Mouse (Mus musculus): Measurements from ENCODE around the gene Dennd1b. TPM values are rescaled to one million over a fixed set of nuclear protein-coding genes. Genes with fewer than 3 reads are reported as not detected.

Dennd1b gene
- polyA plus RNA-seq, 1 experiment from 2014 or later: 13.1 TPM

DNA sequence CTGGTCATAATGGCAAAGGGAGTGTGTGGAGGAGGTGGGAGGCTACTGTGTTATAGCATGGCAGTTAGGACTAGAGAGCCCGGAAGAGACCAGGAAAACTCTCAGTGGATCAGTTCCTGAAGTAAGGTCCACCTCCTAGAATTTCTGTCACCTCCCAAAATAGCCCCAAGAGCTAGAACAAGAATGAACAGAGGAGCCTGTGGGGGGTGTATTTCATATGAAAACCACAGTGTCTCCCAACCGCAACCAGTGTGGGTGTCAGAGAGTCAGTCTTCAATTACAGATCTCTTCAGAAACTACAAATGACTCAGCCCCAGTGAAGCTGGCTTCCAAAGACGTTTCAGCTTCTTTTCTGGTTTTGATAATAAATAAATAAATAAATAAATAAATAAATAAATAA, 32.4 kb upstream of the Dennd1b start:
- WGBS: 36% methylated on average over 3 of the region's 3 CpGs
- no peak for ATAC-seq (ENCODE audit: low FRiP score, low TSS enrichment)
- H3K4me2 ChIP-seq (replicated peaks; ENCODE audit: low read depth, low read length): no peak overlapping the region

DNA sequence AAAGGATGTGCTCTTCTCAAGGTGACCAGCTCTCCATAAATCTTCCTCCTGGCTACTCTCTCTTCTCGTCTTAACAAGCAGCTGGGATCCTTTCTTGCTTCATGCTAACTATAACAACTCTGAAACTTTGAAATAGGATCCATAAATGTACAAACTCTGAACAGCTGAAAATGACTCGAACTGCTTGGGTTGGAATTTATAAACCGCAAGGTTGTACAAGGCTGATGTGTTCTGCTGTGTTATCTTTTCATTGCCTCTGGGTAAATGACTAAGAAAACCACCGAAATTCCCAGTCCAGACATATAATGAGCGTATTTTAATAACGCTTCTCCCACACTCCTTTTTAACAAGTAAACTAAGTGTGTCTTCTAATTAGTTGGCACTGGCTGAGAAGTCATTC, 27.1 kb upstream of the Dennd1b start:
- ATAC-seq (ENCODE audit: low FRiP score, low TSS enrichment): no peak
- H3K4me1 ChIP-seq (ENCODE audit: control insufficient read depth, insufficient read depth, low read length): no peaks in the 10 kb centered on the region
- no peaks in the 10 kb centered on the region for H3K27me3 ChIP-seq (ENCODE audit: control insufficient read depth, insufficient read depth, low read length)
- 46% methylated on average over 6 of the region's 6 CpGs for WGBS
- no peak overlapping the region for H3K9ac ChIP-seq (ENCODE audit: low read depth, low read length)
- H3K36me3 ChIP-seq (ENCODE audit: control insufficient read depth, insufficient read depth, low read length): no peaks in the 10 kb centered on the region
- H3K27ac ChIP-seq (ENCODE audit: low read depth, low read length): no peak overlapping the region
- no peak overlapping the region for H3K4me3 ChIP-seq (ENCODE audit: low read length)
- no peak overlapping the region for H3K4me2 ChIP-seq (replicated peaks; ENCODE audit: low read depth, low read length)
- H3K9me3 ChIP-seq (ENCODE audit: control insufficient read depth, low read length): no peaks in the 10 kb centered on the region

More for the DNA sequence above, 32.4 kb upstream of the Dennd1b start:
- H3K27ac ChIP-seq (ENCODE audit: low read depth, low read length): no peak overlapping the region
- H3K27me3 ChIP-seq (ENCODE audit: control insufficient read depth, insufficient read depth, low read length): no peaks in the 10 kb centered on the region
- no peak overlapping the region for H3K9ac ChIP-seq (ENCODE audit: low read depth, low read length)
- no peaks in the 10 kb centered on the region for H3K36me3 ChIP-seq (ENCODE audit: control insufficient read depth, insufficient read depth, low read length)
- H3K4me3 ChIP-seq (ENCODE audit: low read length): no peak overlapping the region
- no peaks in the 10 kb centered on the region for H3K9me3 ChIP-seq (ENCODE audit: control insufficient read depth, low read length)
- peaks cover 6% of the 10 kb centered on the region; the same call in 1 of the 2 replicates for H3K4me1 ChIP-seq (ENCODE audit: control insufficient read depth, insufficient read depth, low read length)

DNA sequence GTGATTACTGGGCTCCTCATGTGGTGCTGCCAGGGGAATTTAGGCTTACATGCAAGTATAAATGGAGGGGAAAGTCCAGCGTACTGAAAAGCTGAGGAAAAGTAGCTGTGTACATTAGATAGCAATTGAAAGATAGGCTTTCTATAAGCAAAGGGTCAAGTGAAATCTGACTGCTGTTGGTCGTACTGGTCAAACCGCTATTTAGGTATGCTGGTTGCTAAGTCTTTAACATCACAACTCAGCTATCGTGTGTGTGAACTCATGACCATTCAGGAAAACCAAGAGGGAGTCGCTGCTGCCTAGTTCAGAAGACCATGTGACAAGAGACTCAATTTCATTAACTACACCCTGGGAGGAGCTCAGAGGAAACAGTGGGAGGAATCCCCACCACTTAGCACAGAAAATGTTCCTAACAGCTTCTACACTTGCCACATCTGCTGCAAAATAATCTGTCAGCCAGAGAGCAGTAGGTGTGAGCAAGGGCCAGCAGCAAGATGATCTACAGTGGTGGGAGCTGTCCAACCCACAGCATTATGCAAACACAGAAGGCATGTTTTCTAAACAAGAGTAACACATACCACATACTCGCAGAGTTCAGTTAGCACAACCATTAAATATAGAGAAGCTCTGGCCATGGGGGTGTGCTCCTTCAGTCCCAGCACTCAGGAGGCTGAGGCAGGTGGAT, 25.4 kb upstream of the Dennd1b start:
- no peaks in the 10 kb centered on the region for H3K27me3 ChIP-seq (ENCODE audit: control insufficient read depth, insufficient read depth, low read length)

DNA sequence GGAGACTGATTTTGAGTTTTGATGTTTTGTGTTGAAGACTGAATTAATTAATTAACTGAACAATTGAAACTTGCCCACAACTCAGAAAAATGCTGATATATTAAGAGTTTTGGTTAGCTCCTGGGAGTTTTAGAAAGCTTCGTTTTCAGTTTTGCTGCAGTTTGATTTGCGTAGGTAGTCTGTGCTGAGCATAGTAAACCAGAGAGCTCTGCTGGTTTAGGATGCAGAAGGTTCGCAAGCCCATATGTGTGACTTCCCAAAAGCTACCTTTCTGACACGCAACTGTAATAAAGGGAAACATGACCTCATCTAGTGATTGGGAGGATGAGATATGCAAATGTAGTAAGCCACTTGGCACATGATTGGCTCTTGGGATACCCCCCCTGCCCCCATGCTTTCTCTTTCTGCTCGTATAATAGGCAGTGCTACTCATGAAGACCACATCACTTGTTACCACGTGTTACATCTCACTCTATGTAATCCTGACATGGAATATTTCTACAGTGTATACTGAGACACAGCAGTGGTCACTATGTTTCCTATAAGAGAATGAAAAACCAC, 23.6 kb upstream of the Dennd1b start:
- Histone ChIP-seq H3K4me1 (ENCODE audit: control insufficient read depth, insufficient read depth, low read length) (no peaks in the 10 kb centered on the region), H3K4me2 (replicated peaks; ENCODE audit: low read depth, low read length) (no peak overlapping the region), H3K36me3 (ENCODE audit: control insufficient read depth, insufficient read depth, low read length) (no peaks in the 10 kb centered on the region), H3K9ac (ENCODE audit: low read depth, low read length) (no peak overlapping the region), H3K27ac (ENCODE audit: low read depth, low read length) (no peak overlapping the region), H3K27me3 (ENCODE audit: control insufficient read depth, insufficient read depth, low read length) (no peaks in the 10 kb centered on the region), H3K9me3 (ENCODE audit: control insufficient read depth, low read length) (no peaks in the 10 kb centered on the region), H3K4me3 (ENCODE audit: low read length) (no peak overlapping the region)
- WGBS: 75% methylated on average over 6 of the region's 6 CpGs
- no peak for ATAC-seq (ENCODE audit: low FRiP score, low TSS enrichment)

More for the DNA sequence above, 25.4 kb upstream of the Dennd1b start:
- 65% methylated on average over 6 of the region's 6 CpGs for WGBS
- H3K4me2 ChIP-seq (replicated peaks; ENCODE audit: low read depth, low read length): no peak overlapping the region
- H3K36me3 ChIP-seq (ENCODE audit: control insufficient read depth, insufficient read depth, low read length): no peaks in the 10 kb centered on the region
- H3K4me1 ChIP-seq (ENCODE audit: control insufficient read depth, insufficient read depth, low read length): no peaks in the 10 kb centered on the region
- no peak overlapping the region for H3K27ac ChIP-seq (ENCODE audit: low read depth, low read length)
- 0 out of 2 replicates have a peak, but pooled peaks have one; percentile 24 for ATAC-seq (ENCODE audit: low FRiP score, low TSS enrichment)
- H3K9me3 ChIP-seq (ENCODE audit: control insufficient read depth, low read length): no peaks in the 10 kb centered on the region
- no peak overlapping the region for H3K4me3 ChIP-seq (ENCODE audit: low read length)
- no peak overlapping the region for H3K9ac ChIP-seq (ENCODE audit: low read depth, low read length)

DNA sequence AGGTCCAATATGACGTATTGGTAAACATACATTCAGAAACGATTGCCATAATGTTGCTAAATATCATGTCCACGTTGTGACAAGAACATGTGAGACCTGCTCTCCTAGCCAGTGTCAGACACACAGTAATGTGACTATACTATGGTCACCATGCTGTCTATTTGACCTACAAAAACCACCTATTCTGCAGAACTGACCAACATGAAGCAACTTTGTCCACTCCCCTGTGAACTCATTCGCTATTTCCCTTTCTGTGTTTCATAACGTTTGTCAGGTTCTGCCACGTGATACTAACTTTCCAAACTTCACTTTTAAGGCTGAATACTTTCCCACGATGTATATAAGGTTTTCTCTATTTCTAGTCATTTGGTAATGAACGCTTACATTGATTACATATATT, 22.8 kb upstream of the Dennd1b start:
- no peak overlapping the region for H3K27ac ChIP-seq (ENCODE audit: low read depth, low read length)
- no peak overlapping the region for H3K9ac ChIP-seq (ENCODE audit: low read depth, low read length)
- 92% methylated on average over 8 of the region's 8 CpGs for WGBS
- no peaks in the 10 kb centered on the region for H3K4me1 ChIP-seq (ENCODE audit: control insufficient read depth, insufficient read depth, low read length)
- no peaks in the 10 kb centered on the region for H3K36me3 ChIP-seq (ENCODE audit: control insufficient read depth, insufficient read depth, low read length)
- no peaks in the 10 kb centered on the region for H3K27me3 ChIP-seq (ENCODE audit: control insufficient read depth, insufficient read depth, low read length)
- no peak overlapping the region for H3K4me2 ChIP-seq (replicated peaks; ENCODE audit: low read depth, low read length)
- no peaks in the 10 kb centered on the region for H3K9me3 ChIP-seq (ENCODE audit: control insufficient read depth, low read length)
- no peak for ATAC-seq (ENCODE audit: low FRiP score, low TSS enrichment)
- no peak overlapping the region for H3K4me3 ChIP-seq (ENCODE audit: low read length)

DNA sequence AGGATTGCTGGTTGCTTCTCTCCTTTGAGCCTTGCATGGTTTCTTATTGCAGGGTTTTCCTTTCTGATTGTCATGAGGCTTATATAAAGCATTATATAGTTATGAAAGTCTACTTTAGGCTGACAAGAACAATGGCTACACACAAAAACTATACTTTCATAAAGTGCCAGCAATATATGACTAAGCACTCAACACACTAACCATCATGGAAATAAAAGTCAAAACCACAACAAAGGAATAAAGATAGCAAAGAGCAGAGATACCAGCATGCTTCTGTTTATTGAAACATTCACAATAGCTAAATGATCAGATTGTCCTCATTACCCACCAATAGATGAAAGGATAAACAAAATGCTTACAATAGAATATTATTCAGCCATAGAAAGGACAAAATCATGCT, 11.1 kb upstream of the Dennd1b start:
- Histone ChIP-seq H3K27me3 (ENCODE audit: control insufficient read depth, insufficient read depth, low read length) (no peaks in the 10 kb centered on the region), H3K4me1 (ENCODE audit: control insufficient read depth, insufficient read depth, low read length) (no peaks in the 10 kb centered on the region), H3K9me3 (ENCODE audit: control insufficient read depth, low read length) (no peaks in the 10 kb centered on the region), H3K4me3 (ENCODE audit: low read length) (no peak overlapping the region), H3K4me2 (replicated peaks; ENCODE audit: low read depth, low read length) (no peak overlapping the region), H3K27ac (ENCODE audit: low read depth, low read length) (no peak overlapping the region), H3K9ac (ENCODE audit: low read depth, low read length) (no peak overlapping the region), H3K36me3 (ENCODE audit: control insufficient read depth, insufficient read depth, low read length) (no peaks in the 10 kb centered on the region)
- no peak for ATAC-seq (ENCODE audit: low FRiP score, low TSS enrichment)

DNA sequence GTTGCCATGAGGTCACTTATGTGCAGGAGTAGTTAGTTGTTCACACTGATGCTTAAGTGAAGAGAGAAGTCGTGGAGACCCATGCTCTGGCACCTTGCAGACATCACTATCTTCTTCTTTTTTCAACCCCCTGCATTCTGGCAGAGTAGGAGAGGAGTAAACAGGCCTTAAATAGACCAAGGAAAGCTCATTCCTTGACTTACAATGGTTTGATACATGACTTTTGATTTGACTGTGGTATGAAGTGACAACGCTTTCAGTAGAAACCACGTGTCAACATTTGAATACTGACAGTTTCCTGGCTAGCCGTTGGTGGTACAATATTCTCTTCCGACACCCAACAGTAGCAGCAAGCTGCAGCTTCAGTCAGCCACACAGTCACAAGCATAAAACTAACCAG, 8.3 kb upstream of the Dennd1b start:
- H3K9me3 ChIP-seq (ENCODE audit: control insufficient read depth, low read length): no peaks in the 10 kb centered on the region
- H3K36me3 ChIP-seq (ENCODE audit: control insufficient read depth, insufficient read depth, low read length): no peaks in the 10 kb centered on the region
- no peak overlapping the region for H3K9ac ChIP-seq (ENCODE audit: low read depth, low read length)
- H3K27me3 ChIP-seq (ENCODE audit: control insufficient read depth, insufficient read depth, low read length): no peaks in the 10 kb centered on the region
- H3K27ac ChIP-seq (ENCODE audit: low read depth, low read length): no peak overlapping the region
- ATAC-seq (ENCODE audit: low FRiP score, low TSS enrichment): no peak
- no peak overlapping the region for H3K4me3 ChIP-seq (ENCODE audit: low read length)
- WGBS: 89% methylated on average over 5 of the region's 5 CpGs
- H3K4me1 ChIP-seq (ENCODE audit: control insufficient read depth, insufficient read depth, low read length): 0 out of 2 replicates have a peak, but pooled peaks cover 2% of the 10 kb centered on the region
- no peak overlapping the region for H3K4me2 ChIP-seq (replicated peaks; ENCODE audit: low read depth, low read length)

DNA sequence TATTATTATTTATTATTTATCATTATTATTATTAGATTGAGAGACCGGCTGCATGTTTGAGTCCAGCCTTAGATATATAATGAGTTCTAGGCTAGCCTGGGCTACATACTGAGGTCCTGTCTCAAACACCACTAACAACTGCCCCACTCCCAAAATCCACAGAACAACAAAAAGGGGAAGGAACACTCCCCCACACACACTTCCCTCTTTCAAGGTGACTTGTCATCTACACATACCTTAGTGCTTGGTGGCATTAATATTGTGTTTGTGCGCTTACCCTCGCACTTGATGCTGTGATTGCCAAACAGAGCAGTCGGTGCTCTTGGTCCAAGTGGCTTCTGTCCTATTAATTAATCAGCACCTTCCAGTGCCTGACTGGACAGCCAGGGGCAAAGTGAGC, 7.8 kb upstream of the Dennd1b start:
- WGBS: 87% methylated on average over 4 of the region's 4 CpGs
- H3K9ac ChIP-seq (ENCODE audit: low read depth, low read length): no peak overlapping the region
- no peaks in the 10 kb centered on the region for H3K36me3 ChIP-seq (ENCODE audit: control insufficient read depth, insufficient read depth, low read length)
- no peak overlapping the region for H3K4me2 ChIP-seq (replicated peaks; ENCODE audit: low read depth, low read length)
- no peak overlapping the region for H3K4me3 ChIP-seq (ENCODE audit: low read length)
- 0 out of 2 replicates have a peak, but pooled peaks cover 4% of the 10 kb centered on the region for H3K4me1 ChIP-seq (ENCODE audit: control insufficient read depth, insufficient read depth, low read length)
- no peak for ATAC-seq (ENCODE audit: low FRiP score, low TSS enrichment)
- no peaks in the 10 kb centered on the region for H3K27me3 ChIP-seq (ENCODE audit: control insufficient read depth, insufficient read depth, low read length)
- H3K27ac ChIP-seq (ENCODE audit: low read depth, low read length): no peak overlapping the region
- H3K9me3 ChIP-seq (ENCODE audit: control insufficient read depth, low read length): no peaks in the 10 kb centered on the region

DNA sequence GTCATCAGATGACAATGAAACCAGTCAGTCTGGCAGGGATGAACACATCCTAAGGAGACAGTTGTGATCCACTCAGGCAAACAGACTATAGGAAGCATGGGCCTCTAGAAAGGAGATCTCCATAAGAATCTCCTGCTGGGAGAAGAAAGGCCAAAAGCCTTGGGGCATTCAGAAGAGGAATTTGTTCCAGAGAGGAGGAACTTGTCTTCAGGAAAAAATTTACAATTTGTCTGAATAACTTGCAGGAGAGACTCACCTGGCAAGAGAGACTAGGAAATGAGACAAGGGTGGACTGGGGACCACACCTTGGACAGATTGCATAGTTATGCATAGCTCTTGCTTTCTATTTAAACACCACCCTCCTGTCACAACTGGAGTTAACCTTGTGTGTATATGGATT, 6.7 kb upstream of the Dennd1b start:
- Histone ChIP-seq H3K4me3 (ENCODE audit: low read length) (no peak overlapping the region), H3K27ac (ENCODE audit: low read depth, low read length) (no peak overlapping the region), H3K4me2 (replicated peaks; ENCODE audit: low read depth, low read length) (no peak overlapping the region), H3K27me3 (ENCODE audit: control insufficient read depth, insufficient read depth, low read length) (no peaks in the 10 kb centered on the region), H3K36me3 (ENCODE audit: control insufficient read depth, insufficient read depth, low read length) (no peaks in the 10 kb centered on the region), H3K9me3 (ENCODE audit: control insufficient read depth, low read length) (no peaks in the 10 kb centered on the region), H3K9ac (ENCODE audit: low read depth, low read length) (no peak overlapping the region), H3K4me1 (ENCODE audit: control insufficient read depth, insufficient read depth, low read length) (0 out of 2 replicates have a peak, but pooled peaks cover 4% of the 10 kb centered on the region)
- no peak for ATAC-seq (ENCODE audit: low FRiP score, low TSS enrichment)

Data from kidney, embryonic 14.5 days (tissue).